ENCODE assay signal across 8 mouse cellular contexts in the genomic region with DNA sequence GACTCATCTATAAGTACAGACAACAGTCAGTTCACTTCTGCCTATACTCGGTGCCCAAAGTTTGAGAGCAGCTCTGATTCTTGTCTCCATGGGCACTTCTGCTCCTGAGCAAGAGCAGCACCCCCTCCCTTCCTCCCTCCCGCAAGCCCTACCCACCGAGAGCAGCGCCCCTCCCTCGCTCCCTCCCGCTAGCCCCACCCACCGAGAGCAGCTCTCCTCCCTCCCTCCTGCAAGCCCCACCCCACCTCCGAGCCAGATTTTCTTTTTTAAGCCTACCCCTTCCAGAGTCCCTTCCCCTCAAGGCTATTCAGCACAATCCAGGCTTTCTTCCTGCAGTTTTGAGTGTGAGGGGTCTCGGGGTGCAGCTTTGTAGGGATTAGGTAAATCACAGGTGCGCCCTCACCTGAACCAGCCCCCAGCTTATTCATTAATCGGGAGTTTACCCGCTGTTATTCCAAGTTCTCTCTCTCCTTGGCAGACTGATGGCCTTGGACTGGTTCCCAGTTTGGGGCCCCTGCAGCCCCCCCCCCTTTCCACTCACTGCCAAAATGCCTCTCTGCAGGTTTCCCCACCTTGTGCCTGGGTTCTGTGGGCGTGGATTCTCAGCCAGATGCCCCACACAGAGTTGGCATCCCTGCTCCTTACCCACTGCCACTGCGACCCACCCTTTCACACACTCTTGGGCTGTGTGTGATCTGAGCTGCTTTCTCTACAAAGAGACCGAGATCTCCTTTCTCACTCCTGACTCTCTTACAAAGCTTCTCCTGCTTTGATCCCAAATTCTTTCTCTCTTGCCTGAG.
DNase-seq lines count a peak whose midpoint lies in the region; ATAC-seq and TF ChIP-seq lines count a peak whose summit lies in the region.

No protein-coding gene starts in this region.

- TF ChIP-seq CTCF in brain, embryonic 14.5 days (IDR thresholded peaks at IDR 0.05; ENCODE audit: borderline replicate concordance, extremely low read depth, insufficient read depth, insufficient read length) = no peak

- no peak for DNase-seq in heart, postnatal 36 days
- DNase-seq in brain, embryonic 14.5 days (ENCODE audit: low read depth) = peak; percentile 92
- peak; percentile 77 to 87 for DNase-seq in kidney, postnatal 25 days

- intact Hi-C loops in heart, postnatal 36 days (cut with DNase I) = no loop called here

- peak overlapping the region; percentile 70 for H3K4me2 ChIP-seq in heart, embryonic 11.5 days
- H3K4me2 ChIP-seq in heart, embryonic 15.5 days = peak overlapping the region; percentile 67
- H3K4me2 ChIP-seq in stomach, embryonic 16.5 days (ENCODE audit: low read depth, low read length) = peak overlapping the region; percentile 67

- TF ChIP-seq POLR2A in brain, embryonic 14.5 days (IDR thresholded peaks at IDR 0.05; ENCODE audit: borderline replicate concordance, extremely low read depth, insufficient read depth, insufficient read length, poor library complexity, severe bottlenecking) = no peak

- H3K36me3 ChIP-seq in heart, embryonic 11.5 days (ENCODE audit: control insufficient read depth, insufficient read depth, low read length) = no peaks in the 10 kb centered on the region
- H3K36me3 ChIP-seq in heart, embryonic 15.5 days = no peaks in the 10 kb centered on the region
- H3K36me3 ChIP-seq in stomach, embryonic 16.5 days (ENCODE audit: control insufficient read depth, insufficient read depth, low read length) = no peaks in the 10 kb centered on the region

- peak; percentile 68 for ATAC-seq in heart, embryonic 11.5 days (replicated peaks; ENCODE audit: insufficient number of reproducible peaks, low FRiP score, low TSS enrichment)
- peak; percentile 65 for ATAC-seq in heart, embryonic 15.5 days (replicated peaks; ENCODE audit: insufficient number of reproducible peaks, insufficient read depth, low FRiP score, low read depth)
- peak; percentile 81 for ATAC-seq in megakaryocyte, adult 5-6 weeks (ENCODE audit: poor library complexity, severe bottlenecking)
- ATAC-seq in stomach, embryonic 16.5 days (ENCODE audit: insufficient read depth, low FRiP score) = peak; percentile 85
- no peak for ATAC-seq in activated CD4-positive, CD25-positive, alpha-beta regulatory T cell, adult 4 months

- no peaks in the 10 kb centered on the region for H3K9me3 ChIP-seq in heart, embryonic 11.5 days (replicated peaks; ENCODE audit: control insufficient read depth, low read length)
- H3K9me3 ChIP-seq in heart, embryonic 15.5 days (replicated peaks) = no peaks in the 10 kb centered on the region
- no peaks in the 10 kb centered on the region for H3K9me3 ChIP-seq in stomach, embryonic 16.5 days (replicated peaks; ENCODE audit: control insufficient read depth, low read length)

- peak overlapping the region; percentile 28 for H3K4me3 ChIP-seq in heart, embryonic 11.5 days (ENCODE audit: low read depth, low read length)
- H3K4me3 ChIP-seq in heart, embryonic 15.5 days = peak overlapping the region; percentile 38
- H3K4me3 ChIP-seq in stomach, embryonic 16.5 days (replicated peaks; ENCODE audit: low read length) = peak overlapping the region; percentile 45

- peak overlapping the region; percentile 64 for H3K9ac ChIP-seq in heart, embryonic 11.5 days (ENCODE audit: low read depth, low read length)
- peak overlapping the region; percentile 32; the same call in 1 of the 2 replicates for H3K9ac ChIP-seq in heart, embryonic 15.5 days
- H3K9ac ChIP-seq in stomach, embryonic 16.5 days (ENCODE audit: low read length) = peak overlapping the region; percentile 65

- peaks cover 23% of the 10 kb centered on the region for H3K4me1 ChIP-seq in heart, embryonic 11.5 days (ENCODE audit: control insufficient read depth, insufficient read depth, low read length)
- H3K4me1 ChIP-seq in heart, embryonic 15.5 days (replicated peaks) = peaks cover 42% of the 10 kb centered on the region
- peaks cover 29% of the 10 kb centered on the region for H3K4me1 ChIP-seq in stomach, embryonic 16.5 days (ENCODE audit: control insufficient read depth, insufficient read depth, low read length)

- H3K27me3 ChIP-seq in heart, embryonic 11.5 days (ENCODE audit: control insufficient read depth, insufficient read depth, low read length) = no peaks in the 10 kb centered on the region
- H3K27me3 ChIP-seq in heart, embryonic 15.5 days = no peaks in the 10 kb centered on the region
- no peaks in the 10 kb centered on the region for H3K27me3 ChIP-seq in stomach, embryonic 16.5 days (ENCODE audit: control insufficient read depth, insufficient read depth, low read length)

- WGBS in heart, embryonic 11.5 days (ENCODE audit: insufficient replicate concordance) = 5% methylated on average over 14 of the region's 15 CpGs
- WGBS in heart, embryonic 15.5 days = 9% methylated on average over 15 of the region's 15 CpGs
- WGBS in stomach, embryonic 16.5 days = 2% methylated on average over 14 of the region's 15 CpGs

- no peak overlapping the region for H3K27ac ChIP-seq in heart, embryonic 11.5 days (ENCODE audit: low read depth, low read length)
- H3K27ac ChIP-seq in heart, embryonic 15.5 days = peak overlapping the region; percentile 75
- peak overlapping the region; percentile 91 for H3K27ac ChIP-seq in stomach, embryonic 16.5 days (ENCODE audit: low read length)

Comparison
In these comparisons a context has a peak if more than half of its experiments do, and no peak if none do; other contexts are left out.
1. DNase-seq: peak in brain, embryonic 14.5 days (single experiment) and kidney, postnatal 25 days (2 of 2); none in heart, postnatal 36 days (0 of 2).
2. Peak in every context shown above with its lines, with median percentiles within 50 percentile points of each other: H3K4me2 ChIP-seq, H3K4me3 ChIP-seq and H3K9ac ChIP-seq.